Mouse (Mus musculus): ENCODE results near the gene Morn4. TPM values are rescaled to one million over a fixed set of nuclear protein-coding genes. Genes with fewer than 3 reads are reported as not detected.

Morn4 gene
- total RNA-seq, 2 experiments from 2014 or later, result 71.3 to 73.3 TPM

Other genes starting within 250 kb of the Morn4 start
- 10 to 100 TPM; 11.0 to 11.6 TPM for gene Frat2, start 238.2 kb downstream of the Morn4 start, total RNA-seq (2021)
- gene Rrp12, start 190.2 kb downstream of the Morn4 start, total RNA-seq (2021), result 10 to 100 TPM; 38.5 to 40.3 TPM
- gene Pgam1, start 174.4 kb downstream of the Morn4 start, total RNA-seq (2021), result 100 to 1,000 TPM; 526 to 534 TPM
- gene Exosc1, start 152.9 kb downstream of the Morn4 start, total RNA-seq (2021), result 10 to 100 TPM; 23.7 to 29.0 TPM
- 10 to 100 TPM; 55.0 to 69.5 TPM for gene Zdhhc16, start 152.9 kb downstream of the Morn4 start, total RNA-seq (2021)
- 10 to 100 TPM; 30.1 to 39.8 TPM for gene Mms19, start 105.2 kb downstream of the Morn4 start, total RNA-seq (2021)
- gene Ubtd1, start 104.6 kb downstream of the Morn4 start, total RNA-seq (2021), result 10 to 100 TPM; 13.2 to 13.4 TPM
- under 1 TPM in 1 of 2 experiments, not detected in 1; 0.32 TPM for gene Ankrd2, start 50.4 kb downstream of the Morn4 start, total RNA-seq (2021)
- gene Hoga1, start 40.7 kb downstream of the Morn4 start, total RNA-seq (2021), result 1 to 10 TPM; 7.2 to 7.4 TPM
- gene 4933411K16Rik, start 34.1 kb downstream of the Morn4 start, total RNA-seq (2021), result 1 to 10 TPM; 1.1 to 1.5 TPM
- gene Pi4k2a, start 4.1 kb upstream of the Morn4 start, total RNA-seq (2021), result 10 to 100 TPM; 46.3 to 47.0 TPM
- gene Avpi1, start 42.7 kb upstream of the Morn4 start, total RNA-seq (2021), result 10 to 100 TPM; 20.6 to 21.4 TPM
- gene Marveld1, start 61.0 kb upstream of the Morn4 start, total RNA-seq (2021), result 10 to 100 TPM; 11.7 to 13.5 TPM
- 100 to 1,000 TPM in 1 of 2 experiments, 10 to 100 TPM in 1; 93.9 to 100 TPM for gene Zfyve27, start 77.6 kb upstream of the Morn4 start, total RNA-seq (2021)
- gene Sfrp5, start 115.9 kb upstream of the Morn4 start, total RNA-seq (2021), result under 1 TPM in 1 of 2 experiments, not detected in 1; 0.30 TPM
- 100 to 1,000 TPM; 137 to 138 TPM for gene Golga7b, start 161.2 kb upstream of the Morn4 start, total RNA-seq (2021)